Mouse (Mus musculus) kidney, postnatal 25 days (tissue): ENCODE measurements around the gene Usp13.

Source experiments
- DNase-seq, 2 experiments: peaks; one replicate each; pipeline ENCODE4 v3.0.0; 2021; ENCODE audit warnings: mixed read lengths in 2 of 2

Usp13 gene

DNA sequence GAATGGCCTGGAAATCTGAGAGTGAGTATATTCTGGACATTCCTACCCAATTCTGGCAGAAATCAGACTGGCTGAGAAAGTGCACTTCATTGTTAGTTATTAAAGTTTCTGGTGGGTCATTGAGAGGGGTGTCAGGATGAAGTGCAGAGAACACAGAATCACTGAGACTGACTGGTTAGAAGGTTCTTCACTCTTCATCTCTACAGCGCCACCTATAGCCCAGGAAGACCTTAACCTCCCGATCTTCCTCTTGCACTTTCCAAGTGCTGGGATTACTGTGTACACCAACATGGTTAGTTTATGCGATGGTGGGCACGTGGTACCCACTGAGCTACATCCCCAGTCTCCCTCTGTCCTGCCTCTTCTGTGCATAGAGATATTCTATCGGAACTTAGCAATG lies 130.1 kb downstream of the Usp13 start:
- no peak for DNase-seq

DNA sequence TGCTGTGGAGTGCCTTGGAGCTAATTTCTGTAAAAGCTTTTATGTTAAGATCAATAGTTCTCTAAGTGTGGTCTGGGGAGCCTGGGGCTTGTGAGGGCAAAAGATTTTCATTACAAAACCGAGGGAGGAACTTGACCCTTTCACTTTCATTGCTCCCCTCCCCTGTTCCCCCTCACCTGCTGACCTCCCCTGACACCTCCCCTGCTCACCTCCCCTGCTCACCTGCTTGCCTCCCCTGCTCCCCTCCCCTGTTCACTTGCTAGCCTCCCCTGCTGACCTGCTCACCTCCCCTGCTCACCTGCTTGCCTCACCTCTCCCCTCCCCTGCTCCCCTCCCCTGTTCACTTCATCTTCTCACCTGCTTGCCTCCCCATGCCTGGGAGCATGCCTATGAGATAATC lies 134.0 kb downstream of the Usp13 start:
- no peak for DNase-seq

- DNase-seq = no peak
Observed at GRCm38 (mm10) chr3:32961494-32961893, 144.1 kb downstream of the Usp13 start.

- no peak for DNase-seq
Observed at GRCm38 (mm10) chr3:32965528-32965927, 148.2 kb downstream of the Usp13 start.

DNA sequence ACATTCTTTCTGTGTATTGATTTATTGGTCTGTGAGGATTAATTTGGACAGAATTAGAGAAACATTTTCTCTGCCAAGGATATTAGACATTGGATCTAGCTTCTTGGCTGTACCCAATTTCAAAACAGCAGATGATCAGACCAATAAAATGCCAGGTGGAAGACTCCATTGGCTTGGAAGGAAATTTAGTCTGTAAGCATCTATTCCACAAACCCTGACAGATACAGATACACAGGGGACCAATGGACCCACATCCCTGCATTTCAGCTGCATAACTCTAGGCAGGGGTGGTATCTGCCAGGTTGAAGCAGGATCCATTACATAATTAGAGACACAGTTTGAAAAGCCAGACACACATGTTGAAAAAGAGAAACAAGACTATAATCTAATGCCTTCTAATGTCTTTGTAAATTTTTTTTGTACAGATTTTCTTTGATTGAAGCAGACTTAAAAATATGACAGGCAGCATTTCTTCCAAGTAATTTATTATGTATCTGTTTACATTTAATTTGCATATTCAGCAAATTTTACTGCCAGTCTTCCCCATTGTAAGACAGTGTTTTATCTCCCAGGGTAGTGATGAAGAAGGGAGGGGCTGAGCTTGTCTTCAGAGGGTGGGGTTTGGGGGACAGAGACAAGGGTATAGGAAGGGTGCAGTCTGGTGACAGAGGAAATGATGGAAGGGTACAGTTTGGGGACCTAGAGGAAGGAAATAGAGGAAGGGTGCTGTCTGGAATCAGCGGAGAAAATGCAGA lies 151.5 kb downstream of the Usp13 start:
- no peak for DNase-seq

DNA sequence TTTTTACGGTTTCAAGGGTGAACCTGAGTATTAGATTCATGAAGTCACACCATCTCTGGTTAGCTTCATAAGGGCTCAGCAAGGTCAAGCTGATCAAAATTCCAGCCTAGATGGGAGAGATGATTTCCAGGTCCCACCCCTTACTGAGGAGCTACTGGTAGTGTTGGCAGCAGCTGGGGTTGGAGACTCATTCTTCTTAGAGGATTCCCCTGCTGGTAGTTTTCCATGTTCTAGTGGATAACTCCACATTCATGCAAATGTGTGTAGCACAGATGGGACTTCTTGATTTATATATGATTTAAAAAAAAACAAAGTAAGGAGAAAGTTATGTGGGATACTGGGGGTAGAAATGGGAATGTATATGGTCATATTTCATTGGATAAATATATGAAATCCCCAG lies 152.9 kb downstream of the Usp13 start:
- DNase-seq = no peak

DNA sequence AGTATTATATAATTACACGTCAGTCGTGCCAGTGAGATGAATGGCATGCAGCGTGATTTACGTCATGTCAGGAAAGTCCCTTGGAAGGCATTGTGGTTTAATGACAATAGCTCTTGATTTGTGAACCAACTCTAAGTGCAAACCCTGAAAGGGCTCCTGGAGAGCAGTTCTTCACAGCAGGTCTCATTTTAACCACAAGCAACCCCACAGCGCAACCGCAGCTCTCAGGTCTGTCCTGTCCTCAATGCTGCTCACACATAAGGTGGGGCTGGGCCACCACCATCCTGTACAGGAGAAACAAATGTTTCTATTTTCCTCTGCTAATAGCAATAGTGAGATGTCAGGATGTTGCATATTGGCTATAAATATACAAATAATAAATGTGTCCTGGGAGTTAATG lies 161.9 kb downstream of the Usp13 start:
- DNase-seq = no peak

GRCm38 (mm10) chr3:32979981-32980380 lies 162.6 kb downstream of the Usp13 start:
- DNase-seq = no peak

- no peak for DNase-seq
Observed at GRCm38 (mm10) chr3:32985141-32985540, 167.8 kb downstream of the Usp13 start.
